Mouse (Mus musculus): Measurements from ENCODE around the gene Ndufb10.
A peak's percentile ranks its signal among the peaks of the same experiment; 100 is the strongest.
"Not testable (repeated sequence)": the region's sequence is repeated elsewhere in the genome, so short reads cannot be mapped to it uniquely, and the experiment has no call there.

The Ndufb10 gene

GRCm38 (mm10) chr17:24734513-24734912 lies 10.2 kb upstream of the Ndufb10 start:
- DNase-seq (ENCODE audit: low read depth, low spot score), result no peak

- DNase-seq (ENCODE audit: low read depth, low spot score), result no peak
These were observed 9.3 kb upstream of the Ndufb10 start for GRCm38 (mm10) chr17:24733434-24734050.

- DNase-seq (ENCODE audit: low read depth, low spot score), result no peak
These were observed 8.1 kb upstream of the Ndufb10 start for GRCm38 (mm10) chr17:24732233-24732935.

- no peak for DNase-seq (ENCODE audit: low read depth, low spot score)
These were observed 6.5 kb upstream of the Ndufb10 start for GRCm38 (mm10) chr17:24730787-24731186.

GRCm38 (mm10) chr17:24729067-24729466 lies 4.8 kb upstream of the Ndufb10 start:
- no peak for DNase-seq (ENCODE audit: low read depth, low spot score)

GRCm38 (mm10) chr17:24728184-24728583 lies 3.9 kb upstream of the Ndufb10 start:
- DNase-seq (ENCODE audit: low read depth, low spot score), result no peak

- no peak for DNase-seq (ENCODE audit: low read depth, low spot score)
These were observed 3.3 kb upstream of the Ndufb10 start, which contains the start of gene Rpl3l for GRCm38 (mm10) chr17:24727618-24728017. Gene Rpl3l, plus strand, starts transcription at chr17:24727820.

- DNase-seq (ENCODE audit: low read depth, low spot score), result no peak
These were observed 1.5 kb upstream of the Ndufb10 start for GRCm38 (mm10) chr17:24725637-24726390.

- DNase-seq (ENCODE audit: low read depth, low spot score), result no peak
These were observed 447 bp downstream of the Ndufb10 start for GRCm38 (mm10) chr17:24723881-24724180.

- DNase-seq (ENCODE audit: low read depth, low spot score), result no peak
These were observed 977 bp downstream of the Ndufb10 start for GRCm38 (mm10) chr17:24723122-24723880.

GRCm38 (mm10) chr17:24722220-24722924 lies 1.9 kb downstream of the Ndufb10 start:
- no peak for DNase-seq (ENCODE audit: low read depth, low spot score)

GRCm38 (mm10) chr17:24721383-24721955 lies 2.8 kb downstream of the Ndufb10 start:
- DNase-seq (ENCODE audit: low read depth, low spot score), result not testable (repeated sequence)

- DNase-seq (ENCODE audit: low read depth, low spot score), result not testable (repeated sequence)
These were observed 3.7 kb downstream of the Ndufb10 start for GRCm38 (mm10) chr17:24720616-24721015.

- DNase-seq (ENCODE audit: low read depth, low spot score), result peak; percentile 95
These were observed 4.6 kb downstream of the Ndufb10 start for GRCm38 (mm10) chr17:24719494-24720222.

- DNase-seq (ENCODE audit: low read depth, low spot score), result not testable (repeated sequence)
These were observed 5.3 kb downstream of the Ndufb10 start for GRCm38 (mm10) chr17:24718938-24719337.

GRCm38 (mm10) chr17:24717943-24718342 lies 6.3 kb downstream of the Ndufb10 start, which contains the start of the genes Rnf151 and Rps2:
Gene Rnf151, minus strand, starts transcription at chr17:24718063.
Gene Rps2, plus strand, starts transcription at chr17:24718116.
- DNase-seq (ENCODE audit: low read depth, low spot score), result no peak

GRCm38 (mm10) chr17:24716166-24716682 lies 8.1 kb downstream of the Ndufb10 start:
- DNase-seq (ENCODE audit: low read depth, low spot score), result no peak

- no peak for DNase-seq (ENCODE audit: low read depth, low spot score)
These were observed 8.7 kb downstream of the Ndufb10 start for GRCm38 (mm10) chr17:24715556-24715955.

GRCm38 (mm10) chr17:24708646-24709045 lies 15.6 kb downstream of the Ndufb10 start:
- no peak for DNase-seq (ENCODE audit: low read depth, low spot score)
